Mouse (Mus musculus) spleen, postnatal 36 days (tissue): Measurements from ENCODE around the gene Zscan4f.
"Not testable (repeated sequence)": the region's sequence is repeated elsewhere in the genome, so short reads cannot be mapped to it uniquely, and the experiment has no call there.

Source experiments
- DNase-seq, 2 experiments: peaks; one replicate each; pipeline ENCODE4 v3.0.0; 2022; ENCODE audit warnings: low spot score in 2 of 2, mixed read lengths in 1 of 2

Zscan4f gene

GRCm38 (mm10) chr7:11397615-11398014 is at the start of gene Zscan4f:
Gene Zscan4f, plus strand, starts transcription at chr7:11397915.
- DNase-seq = not testable (repeated sequence)

DNA sequence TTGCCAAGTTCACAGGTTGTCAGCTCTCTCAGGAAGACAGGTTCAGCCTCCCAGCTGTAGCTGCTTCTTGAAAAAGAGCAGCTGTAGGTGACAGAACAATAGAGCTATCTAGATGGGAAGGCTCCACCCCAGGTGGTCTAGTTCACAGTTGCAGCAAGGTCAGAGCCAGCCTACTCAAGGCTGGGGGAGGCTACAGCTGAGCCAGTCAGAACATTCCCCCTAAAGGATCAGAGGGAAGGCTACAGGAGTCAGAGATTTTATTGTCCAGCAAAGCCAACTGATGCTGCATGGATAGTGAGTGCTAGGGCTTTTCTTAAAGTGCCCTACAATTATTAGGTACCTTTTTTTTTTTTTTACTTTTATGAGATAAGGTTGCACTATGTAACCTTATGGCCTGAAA is 13.1 kb upstream of the Zscan4f start:
- DNase-seq = not testable (repeated sequence)
